Mouse (Mus musculus) CD4-positive, CD25-positive, alpha-beta regulatory T cell, adult 2 months (primary cell): ENCODE measurements around the gene Osgepl1.
"Not testable (repeated sequence)": the region's sequence is repeated elsewhere in the genome, so short reads cannot be mapped to it uniquely, and the experiment has no call there.

ENCODE experiments used
- DNase-seq: peaks from one replicate; pipeline ENCODE4 v3.0.0-alpha.2; 2012; ENCODE audit warnings: low read depth, low spot score

Osgepl1 gene

GRCm38 (mm10) chr1:53312989-53313967 lies at the start of gene Osgepl1:
TSS of gene Osgepl1 (plus strand) at chr1:53313624.
- DNase-seq: peak; percentile 90

DNA sequence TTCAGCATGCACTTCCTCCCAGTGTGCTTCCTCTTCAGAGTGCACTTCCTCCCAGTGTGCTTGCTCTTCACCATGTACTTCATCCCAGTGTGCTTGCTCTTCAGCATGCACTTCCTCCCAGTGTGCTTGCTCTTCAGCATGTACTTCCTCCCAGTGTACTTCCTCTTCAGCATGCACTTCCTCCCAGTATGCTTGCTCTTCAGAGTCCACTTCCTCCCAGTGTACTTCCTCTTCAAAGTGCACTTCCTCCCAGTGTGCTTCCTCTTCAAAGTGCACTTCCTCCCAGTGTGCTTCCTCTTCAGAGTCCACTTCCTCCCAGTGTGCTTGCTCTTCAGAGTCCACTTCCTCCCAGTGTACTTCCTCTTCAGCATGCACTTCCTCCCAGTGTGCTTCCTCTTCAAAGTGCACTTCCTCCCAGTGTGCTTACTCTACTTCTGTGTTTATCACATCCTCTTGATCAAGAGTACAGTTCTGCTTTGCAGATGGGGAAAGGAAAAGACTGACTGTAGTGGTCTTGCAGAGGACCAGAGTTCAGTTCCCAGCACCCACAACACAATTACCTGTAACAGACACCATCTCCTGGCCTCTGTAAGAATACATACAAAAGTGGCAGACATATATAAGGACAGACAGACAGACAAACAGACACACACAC lies 48.3 kb upstream of the Osgepl1 start:
- DNase-seq: not testable (repeated sequence)

DNA sequence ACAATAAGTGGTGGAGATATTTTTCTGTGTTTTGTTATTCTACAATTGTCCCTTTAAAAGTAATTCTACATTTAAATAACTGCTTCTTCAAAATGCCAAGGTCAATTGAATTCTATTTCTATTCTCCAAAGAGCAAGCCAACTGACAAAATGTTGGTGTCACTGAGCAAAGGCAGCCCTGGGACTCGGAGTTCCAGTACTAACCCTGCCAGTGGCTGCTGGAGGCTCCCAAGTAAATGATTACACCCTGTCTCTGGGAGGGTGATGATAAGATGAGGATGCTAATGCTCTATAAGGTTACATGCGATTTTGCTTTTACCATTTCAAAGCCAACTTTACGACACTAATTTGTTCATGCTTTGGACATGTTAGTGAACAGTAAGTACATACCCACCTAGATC lies 43.5 kb upstream of the Osgepl1 start:
- DNase-seq: no peak

GRCm38 (mm10) chr1:53272646-53273045 lies 40.8 kb upstream of the Osgepl1 start:
- DNase-seq: peak; percentile 52

DNA sequence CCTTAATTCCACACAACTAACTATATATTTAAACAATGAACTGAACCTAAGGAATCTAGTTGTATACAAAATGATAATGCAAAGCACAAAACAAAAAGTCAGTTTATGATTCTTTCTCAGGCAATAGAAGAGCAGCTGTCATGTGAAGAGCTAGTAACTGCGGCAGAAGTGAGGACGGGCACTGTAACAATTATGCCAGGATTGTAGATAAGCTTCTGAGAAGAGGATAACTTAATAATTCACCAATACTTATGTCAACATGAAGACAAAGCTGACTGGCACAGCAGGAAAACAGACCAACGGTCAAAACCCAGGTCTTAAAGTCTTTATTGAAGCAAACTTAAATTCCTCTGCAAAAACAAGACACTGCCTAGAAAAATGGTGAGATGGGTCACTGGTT lies 22.2 kb upstream of the Osgepl1 start:
- no peak for DNase-seq

- DNase-seq: peak; percentile 94
Measured at GRCm38 (mm10) chr1:53296581-53297383, 16.6 kb upstream of the Osgepl1 start, which contains the start of the genes Pms1, Ormdl1 and Gm28778. TSS of gene Pms1 (minus strand) at chr1:53297018. TSS of gene Ormdl1 (plus strand) at chr1:53297095. TSS of gene Gm28778 (plus strand) at chr1:53297111.

GRCm38 (mm10) chr1:53300506-53300905 lies 12.9 kb upstream of the Osgepl1 start:
- no peak for DNase-seq

- no peak for DNase-seq
Measured at GRCm38 (mm10) chr1:53321662-53322344, 8.4 kb downstream of the Osgepl1 start.

- no peak for DNase-seq
Measured at GRCm38 (mm10) chr1:53323254-53323653, 9.8 kb downstream of the Osgepl1 start.

- no peak for DNase-seq
Measured at GRCm38 (mm10) chr1:53324277-53324676, 10.9 kb downstream of the Osgepl1 start.

DNA sequence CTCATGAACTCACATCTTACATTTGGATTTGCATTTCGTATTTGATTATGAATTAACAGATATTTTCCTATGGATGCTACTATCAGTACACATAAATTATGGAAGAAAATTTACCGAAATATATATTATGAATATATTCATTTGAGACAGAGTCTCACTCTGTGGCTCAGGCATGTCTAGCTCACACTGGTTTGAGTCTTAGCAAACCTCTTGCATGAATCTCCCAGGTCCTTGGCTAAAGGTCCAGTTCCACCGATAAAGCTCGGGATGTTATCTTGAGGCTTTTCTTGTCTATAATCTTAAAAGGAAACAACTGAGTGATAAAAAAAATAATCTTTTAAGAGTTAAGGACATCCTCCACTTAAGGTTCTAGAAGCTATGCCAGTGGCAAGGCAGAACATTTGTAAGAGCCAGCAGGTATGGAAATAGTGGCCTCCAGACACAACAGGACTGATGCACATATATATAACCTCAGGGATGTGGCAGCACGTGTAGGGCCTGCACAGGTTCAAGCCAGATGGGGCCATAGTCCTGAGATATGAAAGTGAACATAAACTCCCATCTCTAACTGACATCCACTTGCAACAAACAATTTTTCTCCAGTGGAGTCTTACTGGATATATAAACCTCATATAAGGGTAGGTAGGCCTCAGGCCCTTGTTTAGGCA lies 11.5 kb downstream of the Osgepl1 start:
- no peak for DNase-seq

- DNase-seq: not testable (repeated sequence)
Measured at GRCm38 (mm10) chr1:53333527-53333926, 20.1 kb downstream of the Osgepl1 start.

DNA sequence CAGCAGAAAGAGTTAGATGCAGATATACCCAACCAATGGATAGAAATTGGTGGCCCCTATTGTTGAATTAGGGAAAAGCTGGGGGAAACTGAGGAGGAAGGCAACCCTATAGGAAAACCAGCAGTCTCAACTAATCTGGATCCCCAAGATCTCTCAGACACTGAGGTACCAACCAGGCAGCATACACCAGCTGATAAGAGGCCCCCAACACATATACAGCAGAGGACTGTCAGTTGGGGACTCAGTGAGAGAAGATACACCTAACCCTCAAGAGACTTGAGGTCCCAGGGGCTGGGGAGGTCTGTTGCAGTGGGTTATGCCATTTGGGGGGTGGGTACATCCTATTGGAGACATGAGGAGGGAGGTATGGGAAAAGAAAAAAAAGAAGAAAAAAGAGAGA lies 22.0 kb downstream of the Osgepl1 start:
- no peak for DNase-seq

DNA sequence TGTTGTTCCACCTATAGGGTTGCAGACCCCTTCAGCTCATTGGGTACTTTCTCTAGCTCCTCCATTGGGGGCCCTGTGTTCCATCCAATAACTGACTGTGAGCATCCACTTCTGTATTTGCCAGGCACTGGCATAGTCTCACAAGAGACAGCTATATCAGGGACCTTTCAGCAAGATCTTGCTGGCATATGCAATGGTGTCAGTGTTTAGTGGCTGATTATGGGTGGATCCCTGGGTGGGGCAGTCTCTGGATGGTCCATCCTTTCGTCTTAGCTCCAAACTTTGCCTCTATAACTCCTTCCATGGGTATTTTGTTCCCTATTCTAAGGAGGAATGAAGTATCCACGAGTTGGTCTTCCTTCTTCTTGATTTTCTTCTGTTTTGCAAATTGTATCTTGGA lies 24.0 kb downstream of the Osgepl1 start:
- not testable (repeated sequence) for DNase-seq

DNA sequence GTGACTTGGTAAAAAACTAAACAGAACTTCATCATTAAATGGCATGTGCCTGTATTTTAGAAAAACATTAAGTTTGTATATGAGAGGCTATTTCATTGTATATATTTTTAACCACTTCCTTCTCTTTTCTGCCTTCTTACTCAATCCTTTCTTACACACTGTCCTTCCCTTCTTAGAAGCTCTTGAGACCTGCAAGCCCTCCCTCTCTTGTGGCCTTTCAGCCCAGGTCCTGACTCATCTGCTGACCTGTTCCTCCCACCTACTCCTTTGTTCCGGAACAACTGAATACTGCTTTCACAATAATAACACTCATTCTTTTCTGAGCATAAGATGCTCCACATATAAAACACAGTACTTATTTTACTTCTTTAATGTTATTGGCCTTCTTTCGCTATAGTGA lies 27.6 kb downstream of the Osgepl1 start:
- DNase-seq: no peak

DNA sequence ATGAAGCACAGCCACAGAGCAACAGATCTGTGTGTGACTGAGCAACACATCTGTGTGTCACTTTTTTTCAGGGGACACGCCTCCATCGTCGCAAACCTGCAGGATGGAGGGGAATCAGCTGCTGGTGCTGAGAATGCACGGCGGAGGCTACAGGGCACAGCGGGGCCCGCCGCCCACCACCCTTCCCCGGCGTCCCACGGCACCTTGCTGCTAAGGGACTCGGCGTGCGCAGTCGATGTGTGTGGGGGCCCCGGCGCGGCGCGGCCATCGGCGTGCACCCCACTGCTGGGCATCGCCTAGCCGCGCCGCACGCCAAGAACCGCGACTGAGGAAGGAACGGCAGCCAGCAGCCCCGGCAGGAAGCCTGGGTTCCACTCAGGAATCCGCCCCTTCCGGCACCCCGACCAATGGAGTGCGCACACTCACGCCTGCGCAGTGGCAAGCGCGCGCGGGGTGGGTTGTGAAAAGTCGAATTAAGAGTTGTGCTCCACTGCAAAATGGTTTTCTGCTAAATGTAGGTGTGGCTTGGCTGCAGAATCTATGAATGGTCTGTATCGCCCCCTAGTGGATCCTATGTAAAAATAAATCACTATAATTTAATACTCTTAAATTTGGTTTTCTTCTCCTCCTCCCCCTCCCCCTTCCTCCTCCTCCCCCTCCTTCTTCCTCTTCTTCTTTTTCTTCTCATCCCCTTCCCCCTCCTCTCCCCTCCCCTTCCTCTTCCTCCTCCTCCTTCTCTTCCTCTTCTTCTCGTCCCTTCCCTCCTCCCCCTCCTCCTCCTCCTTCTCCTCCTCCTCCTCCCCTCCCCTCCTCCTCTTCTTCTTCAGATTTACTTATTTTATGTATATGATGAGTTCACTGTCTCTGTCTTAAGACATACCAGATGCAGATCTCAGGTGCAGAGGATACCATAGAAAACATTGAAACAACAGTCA lies 39.2 kb downstream of the Osgepl1 start, which contains the start of the genes Asdurf, Gm28551 and Asnsd1:
Gene Asdurf (minus strand): TSS at position 293 of the 935 bp plus-strand sequence.
Gene Gm28551 (minus strand): TSS at position 341 of the 935 bp plus-strand sequence.
Gene Asnsd1 (minus strand): TSS at position 426 of the 935 bp plus-strand sequence.
- peak; percentile 98 for DNase-seq

DNA sequence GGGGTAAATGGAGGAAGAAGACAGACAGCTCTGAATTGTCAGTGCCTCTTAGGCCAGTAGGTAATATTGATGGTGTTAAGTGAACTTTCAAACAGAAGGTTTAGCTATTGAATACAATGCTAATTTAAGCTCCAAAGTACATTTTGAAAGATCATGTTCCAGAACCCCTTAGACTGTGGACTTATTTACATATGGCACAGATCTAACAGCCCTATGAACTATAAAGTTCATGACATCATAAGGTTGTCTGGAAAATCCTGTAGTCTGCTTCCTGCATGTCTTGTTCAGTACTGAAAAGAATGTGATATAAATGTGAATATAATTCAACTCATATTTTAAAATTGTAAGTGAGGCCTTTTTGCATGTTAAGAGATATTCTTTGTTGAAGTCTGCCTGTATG lies 45.6 kb downstream of the Osgepl1 start:
- DNase-seq: no peak
